Mouse (Mus musculus) cerebellum, adult 9-10 months (tissue): ENCODE results near the gene 4930539E08Rik.

Experiments
- DNase-seq: peaks from one replicate; pipeline ENCODE4 v3.0.0; 2022

Gene 4930539E08Rik

GRCm38 (mm10) chr17:28854377-28854776 is 60.7 kb downstream of the 4930539E08Rik start:
- DNase-seq = no peak

GRCm38 (mm10) chr17:28850511-28850910 is 64.6 kb downstream of the 4930539E08Rik start:
- DNase-seq = no peak

- DNase-seq = no peak
Measured at GRCm38 (mm10) chr17:28846974-28847617, 68.0 kb downstream of the 4930539E08Rik start.
